Mouse (Mus musculus): ENCODE measurements at regions not wholly inside any gene's neighbourhood (a gene's known extent, or its start where the extent isn't known, plus 50 kb on each side); places are given as distances from the start of the nearest gene placed in this dataset.

DNA sequence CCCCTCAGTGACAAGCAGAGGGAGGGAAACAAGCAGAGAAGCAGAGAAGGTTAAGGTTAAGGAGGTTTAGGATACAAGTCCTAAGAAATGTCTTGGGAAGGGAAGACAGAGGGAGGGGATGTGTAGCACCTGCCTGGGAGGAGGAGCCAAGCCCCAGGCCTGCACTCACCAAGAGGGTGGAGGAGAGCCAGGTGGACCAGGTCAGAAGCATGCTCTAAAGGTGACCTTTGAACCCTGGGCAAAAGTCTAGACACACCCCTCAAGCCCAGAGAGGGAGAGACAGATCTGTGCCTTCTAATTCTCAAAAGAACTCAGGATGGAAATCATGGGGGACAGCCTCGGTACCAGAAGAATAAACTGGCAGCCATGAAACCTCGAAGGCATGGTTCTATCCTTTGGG is 54.4 kb upstream of the Calm2 start:
- peak; percentile 23 for DNase-seq

DNA sequence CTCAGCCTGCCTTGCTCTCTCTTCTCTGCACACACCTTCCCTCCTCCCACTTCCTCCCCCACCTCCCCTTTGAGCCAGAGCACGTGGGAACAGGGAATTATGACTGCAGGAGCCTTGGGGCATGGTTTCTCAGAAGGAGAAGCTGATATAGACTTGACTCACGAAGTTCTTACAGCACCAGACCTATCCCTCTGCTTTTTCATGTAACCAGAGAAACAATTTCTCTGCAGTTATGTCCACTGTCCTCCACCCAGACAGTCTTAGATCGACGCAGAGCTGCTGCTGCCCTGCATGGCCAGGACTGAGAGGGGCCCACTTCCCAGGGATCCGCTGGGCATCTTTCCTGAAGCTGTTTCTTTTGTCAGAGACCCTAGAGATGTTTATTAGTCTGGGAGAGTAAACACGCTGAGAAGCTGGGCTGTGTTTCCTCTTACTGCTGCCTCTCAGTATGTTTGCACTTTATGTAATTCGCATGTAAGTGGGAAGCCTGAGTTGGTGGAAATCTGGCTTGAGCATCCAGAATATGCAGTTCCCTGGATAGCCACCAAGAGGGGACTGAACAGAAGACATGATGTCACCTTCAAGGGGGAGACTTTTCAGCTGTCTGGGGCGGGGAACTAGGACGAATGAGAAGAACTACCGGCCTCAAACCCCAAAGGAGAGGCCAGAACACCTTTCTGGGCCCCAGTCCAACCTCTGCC is 55.1 kb upstream of the Calm2 start:
- DNase-seq: no peak

DNA sequence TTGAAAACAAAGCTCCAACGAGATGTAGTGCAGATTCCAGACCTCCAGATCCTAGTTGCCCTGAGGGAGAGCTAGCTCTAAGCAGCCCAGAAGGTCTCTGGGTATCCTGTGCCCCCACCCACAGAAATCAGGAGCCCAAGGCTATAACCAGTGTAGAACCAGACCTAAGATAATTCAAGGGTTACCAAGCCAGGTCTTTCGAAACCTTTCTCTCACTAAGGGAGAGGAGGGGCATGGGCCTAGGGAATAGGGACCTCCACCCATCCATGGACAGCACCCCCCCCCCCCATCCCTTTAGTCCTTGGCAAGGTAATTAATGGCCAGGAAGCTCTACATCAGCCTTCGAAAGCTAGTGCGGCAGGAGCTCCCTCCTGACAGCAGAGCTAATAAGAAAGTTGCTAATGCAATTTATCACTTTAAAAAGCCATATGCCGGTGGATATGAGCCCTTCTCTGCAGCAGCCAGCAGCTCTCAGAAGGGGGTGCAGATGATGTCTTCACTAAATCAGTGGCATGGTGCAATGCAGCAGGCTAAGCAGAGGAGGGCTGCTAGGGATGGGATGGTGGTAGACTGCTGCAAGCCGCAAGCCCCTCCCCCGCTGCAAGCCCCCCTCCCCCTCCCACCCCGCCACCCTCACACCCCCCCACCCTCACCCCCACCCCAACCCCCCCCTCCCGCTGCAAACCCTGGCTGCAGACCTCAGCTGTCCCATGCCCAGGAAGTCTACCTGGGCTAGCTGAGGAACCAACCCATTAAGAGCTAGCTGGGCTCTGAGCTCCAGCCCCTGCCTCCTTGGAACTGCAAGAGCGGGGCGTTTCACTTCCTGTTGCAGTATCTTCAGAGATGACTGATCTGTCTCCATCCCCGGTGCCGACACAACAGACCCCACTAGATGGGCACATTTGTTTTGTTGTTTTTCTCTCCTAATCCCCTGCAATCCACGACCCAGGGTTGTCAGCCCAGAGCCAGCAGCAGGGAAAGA is 55.9 kb upstream of the Calm2 start:
- no peak for DNase-seq

DNA sequence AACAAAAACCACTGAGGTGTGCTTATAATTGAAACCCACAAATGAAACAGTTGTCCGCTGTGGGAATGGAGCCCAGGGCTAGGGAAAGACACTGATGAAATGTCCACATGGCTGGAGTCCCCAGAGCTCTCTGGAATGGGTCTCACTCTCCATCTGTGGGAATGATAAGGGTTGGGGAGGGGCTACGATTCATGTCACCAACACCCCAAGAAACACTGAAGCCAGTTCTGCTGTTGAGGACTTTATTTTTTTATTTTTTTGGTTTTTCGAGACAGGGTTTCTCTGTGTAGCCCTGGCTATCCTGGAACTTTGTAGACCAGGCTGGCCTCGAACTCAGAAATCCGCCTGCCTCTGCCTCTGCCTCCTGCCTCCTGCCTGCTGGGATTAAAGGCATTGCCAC is 56.8 kb upstream of the Calm2 start:
- DNase-seq: no peak

DNA sequence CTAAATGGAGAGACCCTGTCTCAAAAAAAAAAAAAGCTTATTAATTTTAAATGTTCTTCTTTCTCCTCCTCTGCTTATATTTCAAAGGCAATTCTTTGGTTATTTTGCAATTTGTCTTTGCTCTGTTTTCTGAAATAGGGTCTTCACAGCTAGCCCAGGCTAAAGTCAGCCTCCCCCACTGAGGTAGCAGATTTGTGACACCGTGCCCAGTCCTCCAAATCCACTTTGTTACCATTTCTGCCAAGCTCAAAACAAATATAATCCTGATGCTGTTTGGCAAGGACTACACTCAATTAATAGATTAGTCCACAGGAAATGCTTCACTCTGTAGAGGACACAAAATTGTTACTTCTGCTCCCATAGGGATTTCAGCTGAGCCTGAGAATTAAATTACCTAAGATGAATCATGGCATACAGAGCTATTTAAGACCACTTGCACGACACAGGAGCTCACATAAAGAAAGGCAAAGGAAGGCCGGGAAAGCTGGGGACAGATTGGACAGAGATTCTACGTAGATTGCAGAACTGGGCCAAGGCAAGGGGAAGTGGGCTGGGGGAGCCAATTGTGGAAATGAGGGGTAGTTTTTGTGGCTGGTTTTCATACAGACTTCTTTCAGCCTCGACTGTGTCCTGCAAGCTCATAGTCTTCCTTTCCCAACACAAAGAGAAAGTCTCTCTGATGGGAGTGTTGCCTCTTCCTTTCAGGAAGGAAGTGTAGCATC is 58.4 kb upstream of the Calm2 start:
- DNase-seq: no peak

DNA sequence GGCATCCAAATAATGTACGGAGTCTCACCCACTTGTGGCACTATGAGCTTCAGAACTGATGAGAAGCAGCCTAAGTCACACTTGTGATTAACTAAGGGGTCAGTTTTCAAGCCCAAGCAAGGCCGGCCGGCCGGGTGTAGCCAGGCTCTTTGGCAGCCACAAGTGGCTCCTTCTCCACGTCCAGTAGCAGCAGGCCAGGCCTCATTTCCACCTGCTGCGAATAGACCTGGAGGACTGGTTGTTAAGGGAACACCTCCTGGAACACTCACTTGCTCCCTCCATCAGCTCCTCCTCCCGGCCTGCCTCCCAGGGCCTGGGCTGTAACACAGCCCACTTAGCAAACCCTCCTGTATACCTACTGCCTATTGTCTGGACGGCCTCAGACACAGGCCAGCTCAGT is 61.1 kb upstream of the Calm2 start:
- DNase-seq: no peak

DNA sequence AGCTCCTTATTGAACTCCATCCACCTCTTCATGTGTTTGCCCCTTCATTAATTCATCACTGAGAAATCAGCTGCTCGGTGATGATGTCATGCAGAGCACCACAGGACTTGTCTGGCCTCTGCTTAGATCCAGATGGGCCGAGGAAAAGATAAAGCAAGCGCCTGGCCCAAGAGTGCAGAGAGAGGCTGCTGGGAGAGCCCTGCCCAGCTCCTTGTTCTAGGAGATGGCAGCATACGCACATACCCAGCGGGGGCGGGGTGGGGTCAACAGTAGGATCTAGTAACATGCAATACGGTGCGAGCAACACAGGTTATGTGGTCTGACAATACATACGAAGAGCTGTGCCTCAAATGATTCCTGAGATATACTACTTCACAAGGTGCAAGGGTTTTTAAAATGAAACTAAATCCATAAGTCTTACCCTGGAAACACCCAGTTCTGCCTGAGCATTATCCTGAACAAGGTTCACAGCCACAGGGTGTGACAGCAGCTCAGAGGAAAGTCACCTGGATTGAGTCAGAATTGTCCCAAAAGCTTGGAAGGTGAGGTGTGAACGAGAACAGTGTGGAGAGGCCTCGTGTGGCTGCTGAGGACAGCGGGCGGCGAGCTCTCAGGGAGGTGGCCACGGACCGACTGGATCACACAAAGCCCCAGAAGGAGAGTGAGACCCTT is 62.0 kb upstream of the Calm2 start:
- DNase-seq: no peak

DNA sequence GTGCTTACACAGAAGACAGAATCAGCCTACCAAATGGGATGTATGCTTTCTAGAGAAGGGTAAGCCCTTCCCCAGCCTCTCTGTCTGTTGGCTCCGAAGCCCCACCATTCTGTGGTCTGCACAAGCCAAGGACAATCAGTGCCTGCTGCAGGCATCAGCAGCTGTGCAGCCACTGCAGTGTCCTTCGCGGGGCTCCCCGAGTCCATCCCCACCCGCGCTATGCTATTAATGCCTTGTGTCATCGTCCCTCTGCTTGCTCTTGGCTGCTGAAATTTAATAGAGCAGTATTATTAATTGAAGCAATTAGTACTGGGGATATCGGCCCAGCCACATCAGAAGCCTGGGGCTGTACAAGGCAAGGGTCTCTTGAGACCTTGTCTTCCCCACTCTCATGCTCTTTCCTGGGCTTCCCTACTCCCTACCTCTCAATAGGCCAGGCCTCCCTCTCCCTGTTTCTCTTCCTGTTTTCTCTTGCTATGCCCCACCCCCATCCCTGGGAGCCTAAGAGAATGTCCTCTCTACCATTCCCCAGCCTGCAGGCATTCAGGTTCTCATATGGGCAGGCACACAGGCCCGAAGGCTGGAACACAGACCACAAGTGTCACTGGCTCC is 65.4 kb upstream of the Calm2 start:
- DNase-seq: no peak

DNA sequence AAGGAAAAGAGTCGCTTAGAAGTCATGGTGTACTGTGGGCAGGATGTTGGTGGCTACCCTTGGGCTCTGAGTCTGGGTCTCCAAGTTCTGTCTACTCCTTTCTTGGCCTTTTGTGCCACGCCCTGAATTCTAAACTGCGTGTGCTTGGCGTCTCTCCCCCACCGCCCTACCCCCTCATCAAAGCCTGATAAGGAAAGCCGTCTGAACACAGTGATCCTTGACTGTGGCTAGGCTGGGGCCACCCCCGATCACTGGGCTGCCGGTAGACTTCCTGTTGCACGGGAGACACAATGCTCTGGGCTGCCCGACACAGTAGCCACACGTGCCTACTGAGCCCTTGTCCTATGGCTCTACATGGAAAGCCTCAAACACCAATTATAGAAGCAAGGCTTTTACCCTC is 67.1 kb upstream of the Calm2 start:
- DNase-seq: no peak

DNA sequence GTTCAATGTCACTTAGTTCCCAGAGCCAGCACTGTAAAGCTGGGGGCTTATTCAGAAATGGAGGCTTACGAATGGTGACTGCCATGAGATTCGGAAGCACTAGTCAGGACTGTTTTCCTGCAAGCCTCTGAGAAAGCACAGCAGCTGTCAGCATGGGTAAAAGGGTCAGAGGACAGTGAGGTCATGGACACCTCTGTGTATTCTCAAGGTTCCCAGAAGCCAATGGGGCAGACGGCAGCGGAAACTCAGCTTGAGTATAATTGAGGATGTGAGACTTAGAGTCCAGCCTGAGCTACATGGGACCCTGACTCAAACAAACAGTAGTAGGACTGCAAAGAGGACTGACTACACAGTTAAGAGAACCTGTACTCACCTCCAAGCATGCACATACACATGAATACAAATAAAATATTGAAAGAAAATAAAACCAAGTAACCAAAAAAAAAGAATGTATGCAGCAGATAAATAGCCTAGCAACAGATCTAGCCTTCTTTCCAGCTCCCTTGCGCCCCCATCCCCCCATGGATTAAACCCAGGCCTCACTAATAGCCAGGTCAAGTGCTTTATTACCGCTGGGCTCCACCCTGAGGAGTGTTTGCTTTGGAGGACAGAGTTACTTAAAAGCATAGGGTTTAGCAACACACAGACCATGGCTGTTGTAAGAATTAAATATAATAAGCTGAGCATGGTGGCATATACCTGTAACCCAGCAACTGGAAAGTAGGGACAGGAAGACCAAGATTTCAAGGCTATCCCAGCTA is 67.8 kb upstream of the Calm2 start:
- DNase-seq: no peak

DNA sequence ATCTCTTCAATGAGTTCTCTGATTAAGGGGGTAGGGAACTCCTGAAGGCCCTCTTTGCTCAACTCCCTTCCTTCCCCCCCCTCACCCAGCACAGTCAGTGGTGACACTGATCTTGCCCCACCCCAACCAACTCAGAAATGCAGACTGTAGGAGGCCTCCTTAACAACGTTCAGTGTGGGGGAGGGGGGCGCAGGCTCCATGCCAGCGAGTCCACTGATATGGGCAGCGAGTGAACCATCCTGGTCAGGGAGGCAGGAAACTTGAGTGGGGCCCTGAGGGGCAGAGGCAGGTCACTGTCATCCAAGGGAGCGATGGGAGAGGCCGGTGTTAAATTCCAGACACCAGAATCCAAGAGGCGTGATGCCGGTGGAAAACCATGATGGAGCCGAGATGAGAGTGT is 70.5 kb upstream of the Calm2 start:
- no peak for DNase-seq

DNA sequence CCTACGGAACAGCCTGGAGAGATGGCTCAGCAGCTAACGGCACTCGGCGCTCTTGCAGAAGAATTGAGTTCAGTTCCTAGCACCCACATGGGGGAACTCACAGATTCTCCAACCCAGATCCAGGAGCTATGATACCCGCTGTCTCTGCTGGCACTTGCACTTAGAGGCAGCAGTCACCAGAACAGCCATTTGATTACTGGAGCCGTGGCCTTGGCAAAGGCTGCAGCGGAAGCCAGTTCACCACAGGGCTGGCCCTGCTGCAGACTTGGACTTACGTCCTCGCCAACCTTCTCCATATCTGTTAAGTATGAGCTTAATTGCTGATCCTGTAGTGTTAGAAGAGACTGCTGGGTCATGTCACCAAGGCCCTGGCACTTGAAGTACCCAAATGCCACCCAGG is 72.7 kb upstream of the Calm2 start:
- no peak for DNase-seq

DNA sequence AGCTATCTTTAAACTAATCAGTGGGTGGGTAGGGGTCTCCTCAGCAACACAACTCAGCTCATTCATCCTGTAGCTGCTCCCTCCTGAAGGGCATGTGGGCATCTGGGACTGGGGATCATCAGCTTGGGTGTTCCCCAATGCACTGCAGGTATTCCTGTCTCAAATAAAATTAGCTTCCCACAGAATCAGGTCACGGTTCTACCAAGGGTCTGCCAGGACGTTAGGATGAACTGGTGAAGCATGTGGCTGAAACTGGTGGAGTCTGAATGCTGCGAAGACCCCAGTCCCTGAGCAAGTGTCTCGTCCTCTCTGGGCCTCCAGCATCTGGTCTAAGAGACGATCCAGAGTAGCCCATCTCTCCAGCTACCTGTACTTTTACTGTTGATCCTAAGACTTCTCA is 74.1 kb upstream of the Calm2 start:
- DNase-seq: no peak

DNA sequence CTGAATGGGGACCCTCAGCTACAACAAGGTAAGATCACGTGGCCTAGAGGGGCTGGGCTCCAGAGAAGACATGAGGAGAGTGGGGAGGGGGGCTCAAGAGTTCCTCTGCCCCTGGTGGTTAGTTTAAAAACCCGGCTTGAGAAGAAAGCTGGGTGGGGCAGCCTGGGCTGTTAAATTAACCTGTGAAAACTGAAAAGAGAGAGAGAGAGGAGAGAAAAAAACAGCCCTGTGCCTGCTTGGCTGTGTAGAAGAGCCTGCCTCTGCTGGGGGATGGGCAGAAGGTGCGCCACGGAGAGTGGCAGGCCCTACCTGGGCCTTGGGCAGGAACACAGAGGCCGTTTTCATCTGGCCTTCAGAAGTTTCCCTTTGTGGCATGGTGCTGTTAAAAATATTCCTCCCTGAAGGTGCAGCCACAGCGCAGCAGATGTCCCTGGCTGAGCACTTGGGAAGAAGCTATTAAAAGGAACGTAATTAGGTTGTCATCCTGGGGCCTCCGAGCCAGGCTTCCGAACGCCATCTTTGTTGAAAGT is 75.0 kb upstream of the Calm2 start:
- no peak for DNase-seq

DNA sequence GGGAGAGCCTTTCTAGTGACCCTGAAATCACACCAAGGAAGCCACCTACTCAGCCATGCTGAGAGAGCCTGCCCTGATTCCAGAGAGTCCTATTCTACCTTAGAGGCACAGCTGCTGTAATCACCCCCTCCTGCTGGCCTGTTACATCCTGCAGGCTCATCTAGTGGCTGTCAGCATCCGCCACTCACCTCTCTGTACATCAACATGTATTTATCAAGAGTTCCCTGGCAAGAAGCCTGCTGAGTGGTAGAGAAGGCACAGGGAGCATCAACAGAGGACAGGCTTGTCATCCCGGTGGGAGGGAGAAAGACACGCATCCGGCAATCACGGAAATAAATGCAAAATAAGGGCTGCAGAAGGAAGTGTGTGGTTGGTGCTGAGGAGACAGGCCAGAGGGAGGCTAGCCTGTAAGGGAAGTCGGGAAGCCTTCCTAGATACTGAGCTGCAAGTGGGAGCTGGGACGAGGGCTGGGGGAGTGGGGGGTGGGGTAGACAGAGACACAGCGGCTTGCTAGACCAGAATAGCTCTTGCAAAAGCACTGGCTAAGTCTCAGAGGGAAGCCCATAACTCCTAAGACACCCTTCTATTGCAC is 75.9 kb upstream of the Calm2 start:
- DNase-seq: no peak

DNA sequence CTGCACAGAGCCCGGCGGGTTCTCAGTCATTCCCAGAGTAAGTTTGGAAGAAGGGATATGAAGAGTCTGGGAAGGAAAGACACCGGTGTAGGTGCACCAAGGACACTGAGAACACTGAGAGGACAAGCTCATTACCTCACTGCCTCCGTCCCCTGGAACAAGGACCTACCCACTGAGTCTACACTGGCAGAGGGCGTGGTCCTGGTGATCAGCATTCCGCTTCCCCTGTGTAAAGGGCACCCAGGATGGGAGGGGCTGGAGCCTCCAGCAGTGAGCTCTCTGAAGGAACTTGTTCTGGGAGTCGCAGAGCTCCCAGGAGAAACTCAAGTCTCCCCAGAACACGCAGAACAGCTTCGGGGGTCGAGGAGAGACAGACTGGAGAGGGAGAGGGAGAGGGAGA is 76.9 kb upstream of the Calm2 start:
- peak; percentile 11 for DNase-seq

DNA sequence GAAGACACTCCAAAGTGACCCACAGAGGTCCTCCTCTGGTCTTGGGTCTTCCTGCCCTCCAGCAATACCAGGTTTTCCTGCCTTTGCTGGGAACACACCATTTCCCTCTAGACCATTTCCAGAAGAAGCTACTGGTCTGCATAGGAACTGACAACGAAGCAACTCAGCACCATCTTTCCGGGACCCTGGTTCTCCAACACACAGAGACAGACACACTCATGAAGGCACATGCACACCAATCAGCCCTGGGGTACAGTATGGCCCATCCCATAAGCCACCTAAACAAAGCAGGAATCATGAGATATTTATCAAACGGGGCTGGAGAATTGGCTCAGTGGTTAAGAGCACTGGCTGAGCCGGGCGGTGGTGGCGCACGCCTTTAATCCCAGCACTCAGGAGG is 80.4 kb upstream of the Calm2 start:
- no peak for DNase-seq

DNA sequence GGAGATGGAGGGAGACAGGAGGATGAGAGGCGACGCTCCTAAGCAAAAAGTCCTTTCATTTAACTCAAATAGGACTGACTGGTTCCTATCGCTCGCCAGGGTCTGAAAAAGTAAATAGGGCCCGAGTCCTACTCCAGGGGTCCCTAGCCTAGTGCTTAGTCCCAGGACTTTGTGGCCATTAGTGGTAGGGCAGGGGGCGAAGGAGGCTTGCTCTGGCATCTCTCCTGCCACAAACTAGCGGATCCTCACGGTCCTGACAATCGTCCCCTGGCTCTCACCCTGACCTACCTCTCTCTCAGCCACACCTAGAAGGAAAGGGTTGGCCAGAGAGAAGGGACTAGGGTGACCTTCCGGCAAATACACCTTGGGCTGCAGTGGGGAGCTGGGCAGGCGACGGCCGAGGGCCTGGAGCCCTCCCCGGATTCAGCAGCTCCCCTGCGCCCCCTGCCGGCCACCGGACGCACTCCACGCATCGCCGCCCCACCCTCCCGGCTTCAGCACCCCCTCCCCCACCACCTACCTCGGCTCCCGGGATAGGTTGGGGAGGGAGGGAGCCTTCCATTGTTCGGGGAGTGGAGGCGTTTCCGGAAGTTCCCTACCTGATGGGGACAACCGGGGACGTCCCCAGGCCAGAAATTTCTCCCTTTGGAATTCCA is 83.6 kb upstream of the Calm2 start:
- DNase-seq: peak; percentile 86

DNA sequence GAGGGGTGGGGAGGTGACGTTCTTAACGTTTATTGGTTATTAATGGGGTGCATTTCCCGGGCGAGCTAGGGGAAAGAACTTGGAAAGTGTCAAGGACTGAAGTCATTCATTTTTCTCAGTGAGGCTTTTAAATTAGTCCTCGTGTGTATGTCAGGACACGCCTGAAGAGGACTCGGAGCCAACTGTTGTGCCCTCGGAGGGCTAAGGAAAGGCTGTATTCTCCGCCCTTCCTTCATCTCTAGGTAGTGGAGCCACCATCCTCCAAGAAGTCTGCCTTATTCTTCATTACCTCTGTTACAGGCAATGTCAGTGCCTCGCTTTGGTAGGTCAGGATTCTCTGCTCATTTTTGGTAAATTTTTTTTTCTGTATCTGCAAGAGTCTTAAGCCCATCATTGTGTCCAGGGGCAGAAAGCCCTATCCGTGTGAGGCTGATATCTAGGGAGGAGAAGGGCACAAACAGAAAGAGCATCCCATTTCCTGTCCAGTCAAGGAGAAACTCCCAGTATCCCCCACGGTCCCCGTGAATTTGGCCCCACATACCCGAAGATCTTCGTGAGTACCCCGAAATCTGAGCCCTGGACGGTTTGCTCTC is 84.2 kb upstream of the Calm2 start:
- peak; percentile 20 for DNase-seq

All from kidney, adult 18-20 months (tissue).